Mouse (Mus musculus): Measurements from ENCODE around the gene Dmgdh. TPM values are rescaled to one million over a fixed set of nuclear protein-coding genes. Genes with fewer than 3 reads are reported as not detected.

Gene Dmgdh
- polyA plus RNA-seq, 1 experiment: not detected

GRCm38 (mm10) chr13:93786051-93786450 is 111.8 kb downstream of the Dmgdh start:
- Histone ChIP-seq H3K4me3 (replicated peaks) (no peak overlapping the region), H3K4me1 (peaks cover 3% of the 10 kb centered on the region; the same call in 1 of the 2 replicates), H3K36me3 (replicated peaks; ENCODE audit: low read length) (no peaks in the 10 kb centered on the region), H3K27me3 (replicated peaks) (peaks cover 8% of the 10 kb centered on the region), H3K9me3 (peaks cover 6% of the 10 kb centered on the region)
- TF ChIP-seq GATA1 (IDR thresholded peaks at IDR 0.05; ENCODE audit: borderline replicate concordance, low read length) (no peak), FLI1 (IDR thresholded peaks at IDR 0.05; ENCODE audit: low read length) (no peak)

GRCm38 (mm10) chr13:93787647-93788046 is 113.4 kb downstream of the Dmgdh start:
- Histone ChIP-seq H3K4me1 (peaks cover 3% of the 10 kb centered on the region; the same call in 1 of the 2 replicates), H3K36me3 (replicated peaks; ENCODE audit: low read length) (no peaks in the 10 kb centered on the region), H3K9me3 (no peaks in the 10 kb centered on the region), H3K4me3 (replicated peaks) (no peak overlapping the region), H3K27me3 (replicated peaks) (peaks cover 8% of the 10 kb centered on the region)
- TF ChIP-seq GATA1 (IDR thresholded peaks at IDR 0.05; ENCODE audit: borderline replicate concordance, low read length) (no peak), FLI1 (IDR thresholded peaks at IDR 0.05; ENCODE audit: low read length) (no peak)

- no peaks in the 10 kb centered on the region for H3K4me1 ChIP-seq
- peaks cover 2% of the 10 kb centered on the region for H3K9me3 ChIP-seq
- H3K27me3 ChIP-seq (replicated peaks): peaks cover 8% of the 10 kb centered on the region
- no peaks in the 10 kb centered on the region for H3K36me3 ChIP-seq (replicated peaks; ENCODE audit: low read length)
- H3K4me3 ChIP-seq (replicated peaks): no peak overlapping the region
- TF ChIP-seq FLI1 (IDR thresholded peaks at IDR 0.05; ENCODE audit: low read length) (no peak), GATA1 (IDR thresholded peaks at IDR 0.05; ENCODE audit: borderline replicate concordance, low read length) (no peak)
Observed at GRCm38 (mm10) chr13:93792945-93793642, 118.9 kb downstream of the Dmgdh start.

GRCm38 (mm10) chr13:93793643-93794182 is 119.5 kb downstream of the Dmgdh start:
- H3K36me3 ChIP-seq (replicated peaks; ENCODE audit: low read length): no peaks in the 10 kb centered on the region
- H3K27me3 ChIP-seq (replicated peaks): peaks cover 5% of the 10 kb centered on the region
- no peak overlapping the region for H3K4me3 ChIP-seq (replicated peaks)
- TF ChIP-seq FLI1 (IDR thresholded peaks at IDR 0.05; ENCODE audit: low read length) (no peak), GATA1 (IDR thresholded peaks at IDR 0.05; ENCODE audit: borderline replicate concordance, low read length) (no peak)
- H3K4me1 ChIP-seq: no peaks in the 10 kb centered on the region
- H3K9me3 ChIP-seq: peaks cover 9% of the 10 kb centered on the region

- peaks cover 9% of the 10 kb centered on the region for H3K9me3 ChIP-seq
- peaks cover 3% of the 10 kb centered on the region for H3K27me3 ChIP-seq (replicated peaks)
- no peaks in the 10 kb centered on the region for H3K4me1 ChIP-seq
- TF ChIP-seq GATA1 (IDR thresholded peaks at IDR 0.05; ENCODE audit: borderline replicate concordance, low read length): no peak
- TF ChIP-seq FLI1 (IDR thresholded peaks at IDR 0.05; ENCODE audit: low read length): no peak
- H3K4me3 ChIP-seq (replicated peaks): no peak overlapping the region
- no peaks in the 10 kb centered on the region for H3K36me3 ChIP-seq (replicated peaks; ENCODE audit: low read length)
Observed at GRCm38 (mm10) chr13:93797011-93797600, 122.9 kb downstream of the Dmgdh start.

Other genes with a start within 250 kb of the Dmgdh start
- gene Jmy, start 174.6 kb upstream of the Dmgdh start, polyA plus RNA-seq (2012; ENCODE audit: insufficient read depth, low replicate concordance): 1.5 and 2.3 TPM in 2 replicates
- gene Bhmt, start 36.5 kb upstream of the Dmgdh start, polyA plus RNA-seq (2012; ENCODE audit: insufficient read depth, low replicate concordance): not detected in 2 replicates
- not detected in 2 replicates for gene Bhmt2, start 131 bp upstream of the Dmgdh start, polyA plus RNA-seq (2012; ENCODE audit: insufficient read depth, low replicate concordance)
- gene Arsb, start 97.2 kb downstream of the Dmgdh start, polyA plus RNA-seq (2012; ENCODE audit: insufficient read depth, low replicate concordance): 0.94 and 2.6 TPM in 2 replicates